Mouse (Mus musculus) cerebellum, adult 11-12 months (tissue): ENCODE measurements at regions not wholly inside any gene's neighbourhood (a gene's known extent, or its start where the extent isn't known, plus 50 kb on each side); places are given as distances from the start of the nearest gene placed in this dataset.

Source experiments
- DNase-seq: peaks from one replicate; pipeline ENCODE4 v3.0.0; 2022

DNA sequence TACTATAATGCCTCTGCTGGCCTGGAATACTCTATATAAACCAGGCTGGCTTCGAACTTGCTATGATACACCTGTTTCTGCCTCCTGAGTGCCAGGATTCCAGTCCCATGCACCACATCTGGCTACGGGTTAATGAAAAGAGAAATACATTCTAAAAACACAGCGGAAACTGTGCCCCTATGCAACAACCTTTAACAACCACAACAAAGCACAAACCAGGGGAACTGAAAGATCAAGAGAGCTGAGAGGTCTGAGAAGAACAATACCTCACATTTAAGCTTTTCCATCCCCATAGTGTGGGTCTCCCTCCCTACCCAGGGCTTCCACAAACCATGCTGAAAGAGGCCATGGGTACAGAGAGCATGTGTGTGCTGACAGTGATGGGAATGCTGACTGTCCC lies 501.0 kb upstream of the Kif2a start:
- DNase-seq: no peak

DNA sequence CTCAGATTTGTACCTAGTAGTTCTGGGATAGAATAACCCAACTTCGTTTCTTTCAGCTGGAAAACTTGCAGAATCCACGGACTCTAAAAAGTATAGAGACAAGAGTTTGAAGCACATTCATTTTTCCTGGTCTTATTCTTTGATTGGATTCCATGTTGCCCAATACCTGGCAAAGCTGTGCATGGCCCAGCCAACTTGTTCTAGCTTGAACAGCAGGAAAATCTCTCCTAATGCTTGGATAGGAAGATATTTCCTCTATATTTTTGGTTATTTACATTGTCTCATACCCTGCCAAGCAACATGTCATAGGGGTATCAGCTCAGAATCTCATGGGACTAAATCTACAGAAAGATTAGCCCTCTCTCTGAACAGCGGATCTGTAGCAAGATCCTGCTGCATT lies 492.3 kb upstream of the Kif2a start:
- no peak for DNase-seq

DNA sequence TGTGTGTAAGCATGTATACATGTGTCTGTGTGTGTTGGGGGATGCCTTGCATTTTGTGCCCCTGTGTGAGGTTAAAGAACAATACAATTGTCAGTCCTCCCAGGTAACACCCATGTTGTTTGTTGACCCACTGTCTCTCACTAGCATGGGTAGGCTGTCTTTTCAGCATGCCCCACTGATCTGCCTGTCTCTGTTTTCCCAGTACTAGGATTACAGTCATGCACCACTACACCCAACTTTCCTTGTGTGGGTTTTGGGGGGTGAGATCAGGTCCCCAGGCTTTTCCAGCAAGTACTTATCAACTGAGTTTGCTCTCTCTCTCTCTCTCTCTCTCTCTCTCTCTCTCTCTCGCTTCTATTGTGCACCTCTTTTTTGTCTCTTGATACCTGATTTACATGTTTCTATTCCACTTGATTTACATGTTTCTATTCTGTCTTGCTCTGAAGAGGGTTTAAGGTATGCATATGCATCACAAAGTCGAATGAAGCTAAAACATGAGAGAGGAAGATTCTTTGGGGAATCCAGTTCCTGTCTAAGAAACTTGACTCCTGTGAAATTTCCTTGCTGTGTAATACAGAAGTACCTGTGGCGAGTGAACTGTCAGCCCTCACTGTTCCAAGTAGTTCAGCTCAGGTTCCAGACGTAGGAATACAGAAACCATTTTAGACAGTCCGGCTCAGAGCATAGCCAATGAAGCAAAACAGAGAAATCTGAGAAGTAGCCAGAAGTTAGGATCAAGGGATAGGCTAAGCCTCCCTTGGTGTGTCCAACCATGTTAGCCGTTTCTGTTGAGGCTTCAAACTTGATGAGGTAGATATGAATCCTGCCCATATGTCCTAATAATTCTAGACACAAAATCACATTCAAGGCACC lies 491.6 kb upstream of the Kif2a start:
- no peak for DNase-seq

DNA sequence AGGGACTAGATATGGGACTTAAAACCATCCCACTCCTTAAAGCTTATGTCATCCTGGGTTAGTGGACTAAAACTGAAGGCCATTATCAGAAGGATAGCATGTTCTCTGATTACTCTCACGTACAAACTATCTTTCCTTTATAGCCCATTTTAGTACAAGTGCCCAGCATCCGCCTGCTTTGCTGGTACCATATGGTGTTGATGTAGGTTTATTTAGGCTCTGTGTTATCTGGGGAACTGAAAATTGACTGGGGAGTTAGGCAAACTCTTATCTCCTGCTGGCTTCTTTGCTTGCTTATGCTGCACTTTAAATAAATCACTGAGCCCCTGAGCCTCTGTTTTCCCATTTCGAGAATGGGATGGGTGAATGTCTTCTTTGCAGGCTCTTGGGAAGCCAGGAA lies 485.4 kb upstream of the Kif2a start:
- no peak for DNase-seq

DNA sequence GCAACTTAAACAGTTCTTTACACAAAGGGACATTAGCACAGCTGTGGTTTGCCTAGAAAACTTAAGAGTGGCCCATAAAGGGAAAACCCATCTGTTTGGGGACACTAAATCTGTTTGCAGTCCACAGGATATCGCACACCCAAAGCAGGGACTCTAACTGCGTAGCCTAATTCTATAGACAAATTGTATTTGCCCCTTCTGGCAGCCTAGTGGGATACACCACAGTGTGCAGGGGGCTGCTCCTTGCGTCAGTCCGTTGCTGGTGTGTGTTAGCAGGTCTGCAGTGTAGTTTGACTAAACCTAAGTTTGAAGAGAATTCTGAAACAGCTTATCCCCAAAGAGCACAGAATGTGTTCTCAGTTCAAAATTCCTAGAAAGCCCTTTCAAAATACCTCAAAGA lies 484.9 kb upstream of the Kif2a start:
- DNase-seq: no peak

DNA sequence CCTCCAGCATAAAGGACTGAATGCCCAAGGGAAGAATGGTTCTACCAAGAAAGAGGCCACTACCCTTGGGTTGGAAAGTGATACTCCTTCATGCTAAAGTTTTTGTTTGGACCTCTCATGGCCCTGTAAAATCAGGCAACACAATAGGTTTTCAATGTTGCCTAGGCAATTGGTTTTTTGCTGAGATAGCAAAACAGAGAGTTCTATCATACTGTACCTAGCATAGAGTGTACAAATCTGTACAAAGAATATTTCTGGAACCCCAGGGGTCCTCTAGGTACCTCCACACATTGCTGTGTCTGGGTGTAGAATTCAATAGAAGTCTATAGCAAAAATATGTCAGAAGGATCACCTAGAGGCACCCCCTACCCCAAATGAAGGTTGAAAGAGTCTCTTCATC lies 483.4 kb upstream of the Kif2a start:
- DNase-seq: no peak

DNA sequence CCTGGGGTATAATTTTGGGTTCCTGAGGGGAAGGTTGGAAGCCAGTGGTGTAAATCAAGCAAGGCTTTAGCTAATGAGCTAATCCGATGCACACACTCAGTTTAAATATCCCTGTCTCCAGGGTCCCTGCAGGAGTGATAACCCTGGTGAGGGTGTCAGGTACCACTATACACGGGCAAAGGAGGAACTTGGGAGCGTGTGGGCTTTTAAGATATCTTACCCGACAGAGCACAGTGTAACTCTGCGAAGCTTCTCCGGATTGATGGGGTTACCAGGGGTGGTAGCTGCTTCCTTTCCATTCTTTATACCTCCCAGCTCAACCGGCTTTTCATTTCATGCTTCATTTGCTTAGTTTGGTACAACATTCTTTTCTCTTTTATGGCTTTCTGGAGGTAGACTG lies 480.3 kb upstream of the Kif2a start:
- no peak for DNase-seq

DNA sequence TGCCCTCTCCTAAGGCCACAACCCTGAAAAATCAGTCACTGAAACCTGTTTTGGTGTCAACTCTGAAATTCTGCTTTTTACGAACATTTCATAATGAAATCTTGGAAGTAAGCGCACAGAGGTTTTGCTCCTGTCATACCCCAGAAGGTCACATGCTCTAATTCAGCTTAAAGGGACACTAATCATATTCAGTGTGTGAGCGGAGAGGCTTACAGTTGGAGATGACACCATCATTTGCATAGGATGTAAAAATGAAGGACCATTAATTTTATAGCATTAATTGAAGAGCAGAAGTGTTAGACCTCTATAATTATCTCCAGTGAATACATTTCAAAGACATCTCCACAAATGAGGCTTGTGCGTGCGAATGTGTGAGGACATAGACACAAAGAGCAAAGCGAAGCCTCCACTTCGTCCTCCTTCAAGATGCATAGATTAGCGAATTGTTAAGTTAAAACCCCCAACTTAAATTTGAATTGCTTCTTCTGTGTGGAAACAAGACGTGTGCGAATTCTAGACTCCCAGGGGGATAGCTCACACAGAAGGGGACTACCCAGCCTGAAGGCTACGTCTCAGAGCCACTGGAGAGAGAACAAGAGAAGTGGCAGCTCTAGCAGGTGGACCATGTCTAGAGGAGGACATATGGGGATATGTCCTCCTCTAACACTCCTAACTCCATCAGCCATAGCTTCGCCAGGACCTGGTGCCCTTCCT lies 479.0 kb upstream of the Kif2a start:
- DNase-seq: no peak

DNA sequence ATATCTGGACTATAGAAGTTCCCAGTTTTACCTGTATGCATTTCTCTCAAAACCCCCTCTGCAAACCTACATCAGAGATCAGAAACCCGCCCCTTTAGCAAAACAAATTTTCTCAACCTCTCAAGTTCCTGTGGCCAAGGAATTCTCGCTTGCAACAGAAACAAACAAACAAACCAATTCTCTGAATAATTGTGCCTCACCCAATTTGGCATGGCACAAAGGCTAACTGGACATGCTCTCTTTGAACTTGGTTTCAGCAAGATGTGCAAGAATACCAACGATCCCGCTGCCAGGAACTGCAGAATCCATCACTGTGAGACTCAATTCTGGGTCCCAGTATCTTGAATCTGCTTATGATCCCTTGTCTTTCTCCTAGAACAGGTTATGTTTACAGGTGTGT lies 477.4 kb upstream of the Kif2a start:
- no peak for DNase-seq

DNA sequence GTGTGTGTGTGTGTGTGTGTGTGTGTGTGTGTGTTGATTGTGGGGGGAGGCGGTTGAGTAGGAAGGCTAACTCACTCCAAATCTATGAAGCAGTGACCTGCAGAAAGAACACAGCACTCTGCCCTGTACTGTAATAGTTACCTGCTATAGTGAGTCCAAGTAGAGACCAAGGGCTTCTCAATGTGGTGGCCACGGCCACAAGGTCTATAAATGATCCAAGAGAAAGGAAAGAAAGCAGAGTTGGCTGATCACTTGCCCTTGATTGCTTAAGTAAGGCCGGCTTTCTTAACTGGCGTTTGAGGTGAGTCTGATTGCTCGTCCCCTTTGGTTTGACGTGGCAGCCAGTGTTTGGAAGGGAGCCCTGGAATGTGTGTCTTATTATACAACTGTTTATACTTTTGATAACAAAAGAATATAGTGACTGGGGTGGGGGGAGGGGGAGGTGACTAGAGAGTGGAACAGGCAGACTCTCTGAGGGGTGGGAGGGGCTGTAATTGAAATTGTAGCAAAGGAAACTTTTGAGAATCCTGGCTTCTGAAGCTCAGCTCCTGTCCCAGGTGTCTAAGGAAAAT lies 473.3 kb upstream of the Kif2a start:
- no peak for DNase-seq

DNA sequence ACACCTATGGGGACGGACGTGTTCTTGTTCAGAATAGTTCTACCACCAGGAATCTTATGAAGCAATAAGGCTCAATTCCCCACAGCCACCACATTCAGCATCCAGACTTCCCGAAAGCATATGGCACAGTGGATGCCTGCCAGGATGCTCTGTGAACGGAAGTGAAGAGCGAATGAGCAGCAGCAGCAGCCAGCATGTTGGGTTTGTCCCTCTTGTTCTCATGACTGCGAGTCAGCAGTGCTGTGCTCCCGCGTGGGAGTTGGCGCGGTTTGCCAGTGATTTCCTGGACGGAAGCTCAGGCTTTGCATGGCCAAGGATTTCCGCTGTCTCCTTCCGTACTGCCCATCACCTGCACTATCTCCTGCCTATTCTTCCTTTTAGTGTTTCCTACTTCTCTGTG lies 471.8 kb upstream of the Kif2a start:
- peak; percentile 87 for DNase-seq

DNA sequence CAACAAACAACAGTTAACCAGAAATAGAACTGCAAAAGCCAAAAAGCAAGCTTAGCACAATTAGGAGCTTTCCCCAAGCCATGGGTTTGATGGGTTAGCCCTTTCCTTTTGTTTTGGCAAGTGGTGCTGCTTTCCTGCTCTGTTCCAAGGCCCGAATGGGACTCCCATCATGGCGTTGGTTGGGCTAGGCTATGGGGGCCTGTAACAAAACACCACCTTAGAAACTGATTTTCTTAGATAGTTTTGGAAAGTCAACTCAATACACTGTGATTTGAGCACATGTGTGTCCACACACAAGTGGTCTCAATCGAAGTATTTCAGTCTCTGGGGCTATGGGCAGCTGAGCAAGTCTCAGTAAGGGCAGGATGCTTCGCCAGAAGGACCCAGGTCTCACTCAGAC lies 470.5 kb upstream of the Kif2a start:
- DNase-seq: no peak

DNA sequence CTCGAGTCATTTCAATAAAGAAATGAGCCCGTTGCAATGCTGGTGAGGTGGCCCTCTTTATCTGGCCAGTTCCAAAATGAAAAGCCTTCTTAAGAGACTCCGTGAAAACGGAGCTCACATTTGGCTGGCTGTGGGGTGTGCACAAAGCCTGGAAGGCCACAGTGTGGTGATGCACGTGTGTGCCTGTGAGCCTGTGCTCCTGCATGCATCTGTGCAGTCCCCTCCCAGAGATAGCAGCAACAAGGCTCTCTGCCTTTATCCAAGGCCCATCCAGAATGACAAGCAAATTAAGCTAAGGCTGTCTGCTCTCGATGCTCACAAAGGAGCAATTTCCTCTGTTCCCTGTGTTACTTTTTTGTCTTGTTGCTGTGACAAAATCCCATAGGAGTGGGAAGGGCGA lies 469.5 kb upstream of the Kif2a start:
- no peak for DNase-seq

DNA sequence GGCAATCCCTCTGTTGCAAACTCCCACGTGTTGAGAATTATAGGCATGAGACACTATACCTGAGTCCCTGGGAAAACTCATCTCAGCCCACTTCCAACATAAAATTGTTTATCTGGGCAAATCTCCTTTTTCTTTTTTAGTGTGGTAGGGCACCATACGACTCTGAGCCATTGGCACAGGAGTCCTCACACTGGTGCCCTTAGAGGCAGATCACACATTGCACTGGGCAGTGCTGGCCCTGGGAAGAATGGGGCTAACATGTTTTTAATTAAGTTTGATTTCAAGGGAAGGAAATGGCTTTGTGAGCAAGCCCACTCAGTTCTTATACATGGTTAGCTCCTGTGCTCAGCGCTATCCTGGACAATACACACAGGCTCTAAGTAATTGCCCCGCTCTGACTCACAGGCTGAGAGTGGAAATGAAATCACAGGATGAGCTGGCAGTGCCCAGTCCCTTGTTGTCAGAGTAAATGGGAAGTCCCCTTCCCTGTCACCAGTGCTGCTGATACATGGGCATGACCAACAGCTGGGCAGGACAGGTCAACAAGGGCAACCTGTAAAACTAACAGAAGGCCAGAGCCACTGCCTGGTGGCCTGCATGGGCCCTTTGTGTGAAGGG lies 463.6 kb upstream of the Kif2a start:
- DNase-seq: no peak

DNA sequence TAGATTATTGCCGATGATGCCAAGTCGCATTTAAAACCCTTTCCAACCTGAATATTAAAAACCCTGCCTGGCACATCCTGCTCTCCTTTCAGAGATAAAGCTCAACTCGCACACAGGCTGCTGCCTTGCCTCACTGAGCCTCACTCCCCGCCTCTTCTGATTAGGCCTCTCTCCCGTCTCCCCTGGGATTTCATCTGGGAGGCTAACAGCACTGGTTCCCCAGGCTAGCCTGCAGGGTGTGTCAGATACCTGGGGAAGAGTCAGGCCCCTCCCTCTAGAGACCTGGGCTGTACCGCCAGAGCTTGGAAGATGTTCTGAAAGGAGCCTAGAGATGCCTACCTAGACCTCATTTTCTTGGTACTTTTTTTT lies 462.7 kb upstream of the Kif2a start:
- DNase-seq: no peak

DNA sequence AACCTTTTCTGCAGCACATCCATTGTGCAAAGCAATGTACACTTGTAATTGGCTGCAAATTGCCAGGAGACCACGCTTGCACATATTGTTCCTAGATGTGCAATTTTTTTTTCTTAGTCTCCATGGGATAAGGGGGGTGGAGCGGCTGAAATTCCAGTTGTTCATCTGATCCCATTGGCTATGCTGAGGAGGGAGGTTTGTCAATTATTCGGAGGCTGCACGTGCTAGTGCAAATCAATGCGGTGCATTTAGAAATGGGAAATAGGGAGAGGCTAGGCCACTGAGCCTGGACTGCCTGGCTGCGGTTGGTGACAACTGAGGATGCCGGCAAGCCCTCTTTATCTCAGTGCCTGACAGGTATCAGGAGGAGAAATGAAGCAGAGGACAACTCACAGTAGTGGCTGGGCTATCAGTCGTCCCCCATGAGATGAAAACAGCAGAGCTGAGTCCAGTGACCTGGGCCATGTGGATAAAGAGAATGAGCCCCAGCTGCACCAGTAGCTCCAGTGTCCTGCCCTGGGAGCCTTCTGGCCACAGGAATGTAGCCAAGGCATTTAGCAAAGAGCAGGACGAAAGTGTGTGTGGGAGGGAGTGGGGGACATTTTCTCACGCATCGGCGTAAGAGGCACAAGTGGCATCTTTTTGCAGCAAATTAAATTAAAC lies 462.2 kb upstream of the Kif2a start:
- no peak for DNase-seq

DNA sequence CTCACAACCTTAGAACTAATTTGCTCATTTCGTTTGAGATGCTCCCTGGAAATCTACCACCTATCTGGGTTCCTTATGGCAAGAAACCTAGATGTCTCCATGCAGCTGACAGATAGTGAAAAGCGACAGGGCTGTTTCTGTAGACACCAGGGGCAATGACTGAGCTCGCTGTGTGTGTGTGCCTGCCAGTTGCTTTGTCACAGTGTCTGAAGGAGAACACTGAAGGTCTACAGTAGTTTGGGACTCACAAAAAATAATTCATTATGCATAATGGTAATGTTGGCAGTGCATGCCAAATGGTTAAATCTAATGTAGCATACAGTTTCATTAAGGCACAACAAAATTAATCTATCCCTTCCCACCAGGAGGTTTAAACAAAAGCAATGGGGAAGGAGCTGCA lies 453.2 kb upstream of the Kif2a start:
- DNase-seq: no peak

DNA sequence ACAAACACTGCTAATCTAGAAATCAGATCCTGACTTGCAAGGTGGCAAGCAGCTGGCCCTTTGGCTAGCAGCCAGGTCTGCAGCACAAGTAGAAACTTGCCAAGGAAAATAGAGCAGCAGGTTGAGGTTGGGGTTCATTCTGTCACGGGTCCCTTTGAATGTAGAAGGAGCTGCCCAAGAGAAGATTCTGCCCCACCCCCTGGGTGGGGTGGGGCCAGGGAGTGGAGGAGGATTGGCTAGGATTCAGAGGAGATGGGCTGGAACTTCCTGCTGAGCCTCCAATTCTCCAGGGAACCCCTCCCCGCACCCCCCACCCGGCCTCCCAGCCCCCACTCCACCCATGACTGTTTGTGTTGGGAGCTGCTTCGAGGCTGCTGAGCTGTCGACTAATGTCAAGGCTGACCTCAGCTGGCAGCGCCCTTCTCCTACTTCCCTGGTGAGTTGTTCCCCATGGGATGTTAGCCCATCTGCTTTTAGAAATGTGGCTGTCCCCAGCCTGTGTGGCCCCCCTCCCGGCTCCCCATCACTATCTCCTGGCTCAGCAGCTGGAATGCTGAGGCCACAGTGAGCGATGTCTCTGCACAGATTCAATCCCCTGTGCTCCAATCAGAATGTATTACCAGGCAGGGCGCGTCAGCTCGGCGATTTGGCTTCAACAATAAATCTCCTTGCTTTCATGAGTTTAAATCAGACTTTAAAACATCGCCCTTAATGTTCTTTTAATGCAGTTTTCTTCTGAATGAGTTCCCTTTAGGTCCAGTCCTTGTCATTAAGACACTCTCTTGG lies 447.8 kb upstream of the Kif2a start:
- DNase-seq: peak; percentile 80

DNA sequence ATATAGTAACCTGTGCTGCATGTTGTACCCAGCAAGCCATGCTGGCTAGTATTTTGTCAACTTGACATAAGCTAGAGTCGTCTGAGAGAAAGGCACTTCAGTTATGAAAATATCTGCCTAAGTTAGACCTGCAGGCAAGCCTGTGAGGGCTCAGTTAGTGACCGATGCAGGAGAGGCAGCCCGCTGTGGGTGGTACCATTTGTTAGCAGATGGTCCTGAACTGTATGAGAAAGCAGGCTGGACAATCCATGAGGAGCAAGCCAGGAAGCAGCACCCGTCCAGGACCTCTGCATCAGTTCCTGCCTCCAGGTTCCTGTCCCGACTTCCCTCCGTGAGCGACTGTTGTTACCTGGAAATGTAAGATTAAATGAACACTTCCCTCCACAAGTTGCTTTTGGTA lies 440.9 kb upstream of the Kif2a start:
- DNase-seq: no peak

DNA sequence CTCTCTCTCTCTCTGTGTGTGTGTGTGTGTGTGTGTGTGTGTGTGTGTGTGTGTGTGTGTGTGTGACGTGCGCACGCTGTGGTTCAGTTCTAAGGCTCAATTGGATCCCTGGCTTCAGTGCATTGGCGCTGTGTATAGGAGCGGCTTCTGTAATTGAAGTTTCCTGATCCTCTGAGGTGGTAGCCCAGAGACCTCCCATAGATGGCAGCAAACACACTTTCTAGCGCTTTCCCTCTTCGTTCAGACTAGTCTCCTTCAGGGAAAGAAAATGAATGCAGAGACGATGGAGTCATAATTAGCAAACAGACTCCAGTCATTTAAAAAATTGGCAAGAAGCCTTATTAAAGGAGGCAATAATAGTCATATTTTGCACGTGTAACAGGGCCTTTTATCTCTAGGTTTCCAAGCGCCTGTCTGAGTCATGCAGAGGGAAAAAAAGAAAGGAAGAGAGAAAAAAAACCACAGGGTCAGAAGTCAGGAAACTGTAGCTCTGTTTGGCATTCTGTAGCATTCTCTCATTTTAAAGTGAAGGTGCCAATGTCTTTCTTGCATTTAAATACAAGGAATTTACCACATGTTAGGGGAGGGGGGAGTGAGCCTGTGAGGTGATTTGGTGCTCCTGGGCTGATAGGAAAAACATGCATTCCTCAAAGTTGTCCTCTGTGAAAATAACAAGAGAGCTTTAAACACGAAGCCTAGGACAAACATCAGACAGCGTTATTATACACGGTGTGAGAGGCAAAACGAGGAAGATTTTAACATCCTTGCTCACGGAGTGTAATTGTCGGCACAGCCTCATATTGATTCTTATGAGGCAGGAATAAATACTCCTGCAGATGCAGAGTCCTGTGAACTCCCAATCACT lies 439.4 kb upstream of the Kif2a start:
- DNase-seq: peak; percentile 29

DNA sequence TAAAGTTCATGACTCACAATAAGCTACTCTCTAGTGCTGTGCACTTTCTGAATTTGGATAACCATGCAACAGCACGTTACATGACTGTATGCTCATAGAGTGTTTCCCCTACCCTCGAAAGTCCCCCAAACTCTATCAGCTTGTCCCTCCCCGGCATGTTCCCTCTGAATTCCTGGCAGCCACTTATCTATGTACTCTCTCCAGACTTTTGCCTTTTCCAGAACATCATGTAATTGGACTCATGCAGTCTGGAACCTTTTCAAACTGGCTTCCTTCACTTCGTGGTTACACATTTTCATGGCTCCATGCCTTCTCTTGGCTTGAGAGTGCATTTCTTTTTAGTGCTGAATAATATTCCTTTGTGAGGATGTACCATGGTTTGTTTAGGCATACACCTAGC lies 436.8 kb upstream of the Kif2a start:
- DNase-seq: no peak
